ENCODE assay signal across 24 mouse cellular contexts in the genomic region with DNA sequence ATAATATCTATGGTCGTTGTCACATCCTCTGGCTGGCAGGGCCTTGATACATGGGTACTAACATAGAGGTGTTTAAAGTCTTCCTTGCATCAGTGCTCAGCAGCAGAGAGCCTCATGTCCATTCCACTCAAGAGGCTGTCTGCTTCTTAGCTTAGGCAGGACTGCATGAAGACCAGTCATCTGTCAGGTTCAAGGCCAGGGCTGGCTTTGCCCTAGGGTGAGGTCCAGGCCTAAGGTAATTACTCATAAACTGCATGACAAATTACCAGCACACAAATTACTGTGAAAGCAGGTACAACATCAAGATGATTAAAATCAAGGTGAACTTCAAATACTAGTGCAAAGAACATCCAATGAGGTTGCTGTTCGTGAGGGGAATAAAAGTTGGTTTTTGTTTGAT. TPM values are rescaled to one million over a fixed set of nuclear protein-coding genes. Genes with fewer than 3 reads are reported as not detected.
DNase-seq lines count a peak whose midpoint lies in the region; ATAC-seq lines count a peak whose summit lies in the region.
"Had no signal": no experiment of that assay in that cellular context is flagged by ENCODE, and none has a peak within 500 bp of the region (broad histone marks: within the 10 kb centered on the region; RNA-seq: fewer than 3 reads in every experiment).

No protein-coding gene starts in this region.

- WGBS in kidney, embryonic 14.5 days = 93% methylated on average over 2 of the region's 2 CpGs

- H3K36me3 ChIP-seq in kidney, embryonic 14.5 days (ENCODE audit: control insufficient read depth, insufficient read depth, low read length) = peaks cover 27% of the 10 kb centered on the region; the same call in 1 of the 2 replicates

- no peak overlapping the region for H3K9ac ChIP-seq in kidney, embryonic 14.5 days (ENCODE audit: low read depth, low read length)
- H3K9ac ChIP-seq: embryonic facial prominence, embryonic 12.5 days; forebrain, embryonic 13.5 days; forebrain, embryonic 15.5 days; forebrain, postnatal 0 days had no signal

- H3K27ac ChIP-seq in kidney, embryonic 14.5 days (ENCODE audit: low read depth, low read length) = no peak overlapping the region
- H3K27ac ChIP-seq: embryonic facial prominence, embryonic 10.5 days; embryonic facial prominence, embryonic 12.5 days; forebrain, embryonic 13.5 days; forebrain, embryonic 15.5 days had no signal

- no peaks in the 10 kb centered on the region for H3K4me1 ChIP-seq in kidney, embryonic 14.5 days (ENCODE audit: control insufficient read depth, insufficient read depth, low read length)
- H3K4me1 ChIP-seq: embryonic facial prominence, embryonic 10.5 days; embryonic facial prominence, embryonic 12.5 days; forebrain, embryonic 13.5 days; forebrain, embryonic 15.5 days had no signal

- no peaks in the 10 kb centered on the region for H3K27me3 ChIP-seq in kidney, embryonic 14.5 days (ENCODE audit: control insufficient read depth, insufficient read depth, low read length)
- H3K27me3 ChIP-seq: CH12.LX; embryonic facial prominence, embryonic 12.5 days; forebrain, embryonic 13.5 days; forebrain, embryonic 15.5 days; Patski had no signal

- no peak overlapping the region for H3K4me2 ChIP-seq in kidney, embryonic 14.5 days (replicated peaks; ENCODE audit: low read depth, low read length)
- H3K4me2 ChIP-seq: embryonic facial prominence, embryonic 12.5 days; forebrain, embryonic 13.5 days; forebrain, embryonic 15.5 days had no signal

- no peak overlapping the region for H3K4me3 ChIP-seq in kidney, embryonic 14.5 days (ENCODE audit: low read length)
- H3K4me3 ChIP-seq: embryonic facial prominence, embryonic 10.5 days; embryonic facial prominence, embryonic 12.5 days; forebrain, embryonic 13.5 days; forebrain, embryonic 15.5 days had no signal

- peak; percentile 81 to 88 for DNase-seq in adrenal gland, adult (ENCODE audit: inconsistent age in 2 of 2, low spot score in 1 of 2)
- no peak for DNase-seq in adrenal gland, postnatal 4 days (ENCODE audit: low spot score in 2 of 2)
- DNase-seq in adrenal gland, adult 2 months = peak; percentile 81
- DNase-seq in adrenal gland, postnatal 10 days = peak; percentile 52
- DNase-seq in adrenal gland, postnatal 25 days = peak; percentile 43
- DNase-seq in right cerebral cortex, postnatal 25 days = no peak
- DNase-seq in kidney, postnatal 4 days = no peak
- DNase-seq: B cell, adult 2 months; cerebellum, adult 11-12 months; cerebellum, adult 2 months; cerebellum, adult 9-10 months; cerebellum, postnatal 10 days; cerebellum, postnatal 25 days; forebrain, postnatal 0 days had no signal

- no peak for ATAC-seq in kidney, embryonic 14.5 days (ENCODE audit: low FRiP score, low TSS enrichment)
- ATAC-seq: activated CD4-positive, CD25-positive, alpha-beta regulatory T cell, adult 4 months; CD4-positive, CD25-positive, alpha-beta regulatory T cell, adult 4 months; forebrain, embryonic 13.5 days; forebrain, embryonic 15.5 days; forebrain, postnatal 0 days; Patski had no signal

- no peaks in the 10 kb centered on the region for H3K9me3 ChIP-seq in kidney, embryonic 14.5 days (ENCODE audit: control insufficient read depth, low read length)
- H3K9me3 ChIP-seq: embryonic facial prominence, embryonic 10.5 days; embryonic facial prominence, embryonic 12.5 days; forebrain, embryonic 13.5 days; forebrain, embryonic 15.5 days; G1E had no signal

RNA-seq across cellular contexts. Expression of gene Cep72, which starts 26.3 kb away (rescaled TPM):
- total RNA-seq in adrenal gland, postnatal 4 days (2021) = 10 to 100 TPM in 1 of 2 experiments, 1 to 10 TPM in 1; 8.9 to 10.7 TPM
- total RNA-seq in adrenal gland, adult 2 months (2021) = 1 to 10 TPM; 4.2 to 4.5 TPM
- polyA plus RNA-seq in adrenal gland, adult 2 months (2012; rRNA removed) = 1.1 and 1.4 TPM in 2 replicates
- 1 to 10 TPM; 3.7 to 5.1 TPM for total RNA-seq in adrenal gland, postnatal 10 days (2021)
- 3.6 and 6.8 TPM in 2 replicates for total RNA-seq in adrenal gland, postnatal 25 days (2021)
- polyA plus RNA-seq in kidney, embryonic 14.5 days (2014; fragmentation: Nextera tagmentation; extraction: Ambion mirVana) = 12.6 and 20.9 TPM in 2 replicates

RNA-seq across cellular contexts. Expression of gene Tppp, which starts 26.6 kb away (rescaled TPM):
- 1 to 10 TPM; 3.1 to 4.3 TPM for total RNA-seq in adrenal gland, postnatal 4 days (2021)
- 10 to 100 TPM in 1 of 2 experiments, 1 to 10 TPM in 1; 9.3 to 15.7 TPM for total RNA-seq in adrenal gland, adult 2 months (2021)
- polyA plus RNA-seq in adrenal gland, adult 2 months (2012; rRNA removed) = 2.9 and 4.9 TPM in 2 replicates
- total RNA-seq in adrenal gland, postnatal 10 days (2021) = 10 to 100 TPM in 1 of 2 experiments, 1 to 10 TPM in 1; 8.3 to 13.4 TPM
- total RNA-seq in adrenal gland, postnatal 25 days (2021) = 4.3 and 6.9 TPM in 2 replicates
- polyA plus RNA-seq in kidney, embryonic 14.5 days (2014; fragmentation: Nextera tagmentation; extraction: Ambion mirVana) = 0.31 and 0.55 TPM in 2 replicates
- polyA plus RNA-seq: G1E had no signal

Comparison
In these comparisons a context has a peak if more than half of its experiments do, and no peak if none do; other contexts are left out.
1. DNase-seq: peak in adrenal gland, adult (2 of 2), adrenal gland, adult 2 months (single experiment), adrenal gland, postnatal 10 days (single experiment) and adrenal gland, postnatal 25 days (single experiment); none in adrenal gland, postnatal 4 days (0 of 2), right cerebral cortex, postnatal 25 days (single experiment) and kidney, postnatal 4 days (0 of 2).